In genomic region chr15:96802034-96802728, GRCm38 (mm10) we compare ENCODE assay signal across 10 mouse cellular contexts.
DNase-seq lines count a peak whose midpoint lies in the region; ATAC-seq and TF ChIP-seq lines count a peak whose summit lies in the region.
"Had no signal": no experiment of that assay in that cellular context is flagged by ENCODE, and none has a peak within 500 bp of the region (broad histone marks: within the 10 kb centered on the region; RNA-seq: fewer than 3 reads in every experiment).

No protein-coding gene starts in this region.

- ATAC-seq in granulocyte monocyte progenitor cell, adult 5-6 weeks (replicated peaks; ENCODE audit: poor library complexity, severe bottlenecking): peak; percentile 75
- no peak for ATAC-seq in neural tube, embryonic 15.5 days (ENCODE audit: low FRiP score)
- ATAC-seq: Patski had no signal

- WGBS in lung, adult 2 months: 53% methylated on average over 9 of the region's 9 CpGs
- WGBS in neural tube, embryonic 15.5 days: 82% methylated on average over 9 of the region's 9 CpGs

- no peaks in the 10 kb centered on the region for H3K36me3 ChIP-seq in neural tube, embryonic 15.5 days

- no peaks in the 10 kb centered on the region for H3K4me1 ChIP-seq in lung, adult 2 months (ENCODE audit: control insufficient read depth, insufficient read depth, low read length)
- no peaks in the 10 kb centered on the region for H3K4me1 ChIP-seq in neural tube, embryonic 15.5 days

- no peak for TF ChIP-seq CTCF in lung, adult 2 months (IDR thresholded peaks at IDR 0.05; ENCODE audit: insufficient read depth, low read length)

- no peaks in the 10 kb centered on the region for H3K9me3 ChIP-seq in neural tube, embryonic 15.5 days (replicated peaks)

- H3K27me3 ChIP-seq in neural tube, embryonic 15.5 days (replicated peaks): no peaks in the 10 kb centered on the region
- H3K27me3 ChIP-seq: Patski had no signal

- no peak for TF ChIP-seq POLR2A in lung, adult 2 months (IDR thresholded peaks at IDR 0.05; ENCODE audit: borderline replicate concordance, extremely low read depth, low read depth, low read length)

- H3K4me3 ChIP-seq in lung, adult 2 months (replicated peaks; ENCODE audit: extremely low read depth, low read depth, low read length): no peak overlapping the region
- no peak overlapping the region for H3K4me3 ChIP-seq in neural tube, embryonic 15.5 days (replicated peaks)

- H3K9ac ChIP-seq in neural tube, embryonic 15.5 days (replicated peaks): no peak overlapping the region

- H3K27ac ChIP-seq in neural tube, embryonic 15.5 days (replicated peaks): no peak overlapping the region

- DNase-seq in ovary, postnatal 36 days (ENCODE audit: low spot score): peak; percentile 25
- no peak for DNase-seq in ovary, postnatal 14 days (ENCODE audit: low spot score)
- DNase-seq in lung, adult 2 months: peak; percentile 40
- DNase-seq in urinary bladder, postnatal 36 days (ENCODE audit: low spot score in 2 of 2): peak; percentile 74 to 86
- DNase-seq in kidney, postnatal 36 days: no peak
- DNase-seq in kidney, adult 8-10 months: no peak
- DNase-seq: cerebellum, postnatal 10 days had no signal

- H3K4me2 ChIP-seq in neural tube, embryonic 15.5 days: no peak overlapping the region

Comparison
In these comparisons a context has a peak if more than half of its experiments do, and no peak if none do; other contexts are left out.
1. DNase-seq: peak in ovary, postnatal 36 days (single experiment), lung, adult 2 months (single experiment) and urinary bladder, postnatal 36 days (2 of 2); none in ovary, postnatal 14 days (single experiment), kidney, postnatal 36 days (0 of 2) and kidney, adult 8-10 months (0 of 2).